Mouse (Mus musculus): Measurements from ENCODE around the gene Xylb.

The Xylb gene

GRCm38 (mm10) chr9:119402253-119403235, 45.4 kb downstream of the Xylb start:
- Histone ChIP-seq H3K36me3 (ENCODE audit: control insufficient read depth, insufficient read depth, low read length, poor library complexity, severe bottlenecking) (no peaks in the 10 kb centered on the region), H3K27me3 (ENCODE audit: control insufficient read depth, insufficient read depth, low read length, poor library complexity, severe bottlenecking) (no peaks in the 10 kb centered on the region)
- DNase-seq (ENCODE audit: low read depth, low spot score): peak; percentile 5

- no peak for DNase-seq (ENCODE audit: low read depth, low spot score)
- Histone ChIP-seq H3K27me3 (ENCODE audit: control insufficient read depth, insufficient read depth, low read length, poor library complexity, severe bottlenecking) (no peaks in the 10 kb centered on the region), H3K36me3 (ENCODE audit: control insufficient read depth, insufficient read depth, low read length, poor library complexity, severe bottlenecking) (no peaks in the 10 kb centered on the region)
Measured at GRCm38 (mm10) chr9:119403236-119403641, 46.1 kb downstream of the Xylb start.

- Histone ChIP-seq H3K36me3 (ENCODE audit: control insufficient read depth, insufficient read depth, low read length, poor library complexity, severe bottlenecking) (no peaks in the 10 kb centered on the region), H3K27me3 (ENCODE audit: control insufficient read depth, insufficient read depth, low read length, poor library complexity, severe bottlenecking) (no peaks in the 10 kb centered on the region)
- peak; percentile 11 for DNase-seq (ENCODE audit: low read depth, low spot score)
Measured at GRCm38 (mm10) chr9:119404090-119404489, 46.9 kb downstream of the Xylb start.

- Histone ChIP-seq H3K36me3 (ENCODE audit: control insufficient read depth, insufficient read depth, low read length, poor library complexity, severe bottlenecking) (no peaks in the 10 kb centered on the region), H3K27me3 (ENCODE audit: control insufficient read depth, insufficient read depth, low read length, poor library complexity, severe bottlenecking) (no peaks in the 10 kb centered on the region)
- DNase-seq (ENCODE audit: low read depth, low spot score): no peak
Measured at GRCm38 (mm10) chr9:119407884-119408283, 50.7 kb downstream of the Xylb start.

- H3K36me3 ChIP-seq (ENCODE audit: control insufficient read depth, insufficient read depth, low read length, poor library complexity, severe bottlenecking): no peaks in the 10 kb centered on the region
- DNase-seq (ENCODE audit: low read depth, low spot score): no peak
- no peaks in the 10 kb centered on the region for H3K27me3 ChIP-seq (ENCODE audit: control insufficient read depth, insufficient read depth, low read length, poor library complexity, severe bottlenecking)
Measured at GRCm38 (mm10) chr9:119408898-119409664, 51.9 kb downstream of the Xylb start.

GRCm38 (mm10) chr9:119409864-119410263, 52.7 kb downstream of the Xylb start:
- no peaks in the 10 kb centered on the region for H3K27me3 ChIP-seq (ENCODE audit: control insufficient read depth, insufficient read depth, low read length, poor library complexity, severe bottlenecking)
- no peaks in the 10 kb centered on the region for H3K36me3 ChIP-seq (ENCODE audit: control insufficient read depth, insufficient read depth, low read length, poor library complexity, severe bottlenecking)
- DNase-seq (ENCODE audit: low read depth, low spot score): no peak

GRCm38 (mm10) chr9:119418025-119418424, 60.8 kb downstream of the Xylb start:
- H3K36me3 ChIP-seq (ENCODE audit: control insufficient read depth, insufficient read depth, low read length, poor library complexity, severe bottlenecking): no peaks in the 10 kb centered on the region
- no peak for DNase-seq (ENCODE audit: low read depth, low spot score)

GRCm38 (mm10) chr9:119419852-119420438, 62.8 kb downstream of the Xylb start:
- Histone ChIP-seq H3K36me3 (ENCODE audit: control insufficient read depth, insufficient read depth, low read length, poor library complexity, severe bottlenecking) (no peaks in the 10 kb centered on the region), H3K27me3 (ENCODE audit: control insufficient read depth, insufficient read depth, low read length, poor library complexity, severe bottlenecking) (no peaks in the 10 kb centered on the region)
- no peak for DNase-seq (ENCODE audit: low read depth, low spot score)

More at GRCm38 (mm10) chr9:119418025-119418424, 60.8 kb downstream of the Xylb start:
- no peaks in the 10 kb centered on the region for H3K27me3 ChIP-seq (ENCODE audit: control insufficient read depth, insufficient read depth, low read length, poor library complexity, severe bottlenecking)

- Histone ChIP-seq H3K27me3 (ENCODE audit: control insufficient read depth, insufficient read depth, low read length, poor library complexity, severe bottlenecking) (no peaks in the 10 kb centered on the region), H3K36me3 (ENCODE audit: control insufficient read depth, insufficient read depth, low read length, poor library complexity, severe bottlenecking) (no peaks in the 10 kb centered on the region)
- DNase-seq (ENCODE audit: low read depth, low spot score): no peak
Measured at GRCm38 (mm10) chr9:119425217-119425975, 68.2 kb downstream of the Xylb start.

GRCm38 (mm10) chr9:119425976-119426415, 68.8 kb downstream of the Xylb start:
- Histone ChIP-seq H3K27me3 (ENCODE audit: control insufficient read depth, insufficient read depth, low read length, poor library complexity, severe bottlenecking) (no peaks in the 10 kb centered on the region), H3K36me3 (ENCODE audit: control insufficient read depth, insufficient read depth, low read length, poor library complexity, severe bottlenecking) (no peaks in the 10 kb centered on the region)
- no peak for DNase-seq (ENCODE audit: low read depth, low spot score)

- no peak for DNase-seq (ENCODE audit: low read depth, low spot score)
- no peaks in the 10 kb centered on the region for H3K27me3 ChIP-seq (ENCODE audit: control insufficient read depth, insufficient read depth, low read length, poor library complexity, severe bottlenecking)
- H3K36me3 ChIP-seq (ENCODE audit: control insufficient read depth, insufficient read depth, low read length, poor library complexity, severe bottlenecking): no peaks in the 10 kb centered on the region
Measured at GRCm38 (mm10) chr9:119426483-119426882, 69.3 kb downstream of the Xylb start.

GRCm38 (mm10) chr9:119430311-119430710, 73.1 kb downstream of the Xylb start:
- Histone ChIP-seq H3K27me3 (ENCODE audit: control insufficient read depth, insufficient read depth, low read length, poor library complexity, severe bottlenecking) (no peaks in the 10 kb centered on the region), H3K36me3 (ENCODE audit: control insufficient read depth, insufficient read depth, low read length, poor library complexity, severe bottlenecking) (no peaks in the 10 kb centered on the region)
- peak; percentile 58 for DNase-seq (ENCODE audit: low read depth, low spot score)

GRCm38 (mm10) chr9:119435855-119436254, 78.7 kb downstream of the Xylb start:
- H3K36me3 ChIP-seq (ENCODE audit: control insufficient read depth, insufficient read depth, low read length, poor library complexity, severe bottlenecking): no peaks in the 10 kb centered on the region
- H3K27me3 ChIP-seq (ENCODE audit: control insufficient read depth, insufficient read depth, low read length, poor library complexity, severe bottlenecking): no peaks in the 10 kb centered on the region
- DNase-seq (ENCODE audit: low read depth, low spot score): no peak

GRCm38 (mm10) chr9:119438065-119438464, 80.9 kb downstream of the Xylb start:
- DNase-seq (ENCODE audit: low read depth, low spot score): no peak
- H3K27me3 ChIP-seq (ENCODE audit: control insufficient read depth, insufficient read depth, low read length, poor library complexity, severe bottlenecking): no peaks in the 10 kb centered on the region
- no peaks in the 10 kb centered on the region for H3K36me3 ChIP-seq (ENCODE audit: control insufficient read depth, insufficient read depth, low read length, poor library complexity, severe bottlenecking)
